Comparison of ENCODE assay signal across 8 mouse cellular contexts in genomic region chrX:36598861-36599344, GRCm38 (mm10). TPM values are rescaled to one million over a fixed set of nuclear protein-coding genes. Genes with fewer than 3 reads are reported as not detected.
DNase-seq lines count a peak whose midpoint lies in the region; ATAC-seq and TF ChIP-seq lines count a peak whose summit lies in the region.

No protein-coding gene starts in this region.

- H3K4me1 ChIP-seq in heart, postnatal 0 days (ENCODE audit: control insufficient read depth, insufficient read depth): no peaks in the 10 kb centered on the region
- no peaks in the 10 kb centered on the region for H3K4me1 ChIP-seq in stomach, postnatal 0 days (replicated peaks; ENCODE audit: control insufficient read depth, insufficient read depth)

- H3K36me3 ChIP-seq in heart, postnatal 0 days (replicated peaks; ENCODE audit: control insufficient read depth, insufficient read depth, low read length): no peaks in the 10 kb centered on the region; the same call in 1 of the 2 replicates
- no peaks in the 10 kb centered on the region for H3K36me3 ChIP-seq in stomach, postnatal 0 days (ENCODE audit: control insufficient read depth, insufficient read depth, low read length)

- H3K4me2 ChIP-seq in heart, postnatal 0 days (ENCODE audit: low read depth, low read length): peak overlapping the region; percentile 68
- H3K4me2 ChIP-seq in stomach, postnatal 0 days (replicated peaks; ENCODE audit: low read depth): peak overlapping the region; percentile 57

- peak overlapping the region; percentile 80 for H3K4me3 ChIP-seq in heart, postnatal 0 days (ENCODE audit: low read depth, low read length)
- peak overlapping the region; percentile 65 for H3K4me3 ChIP-seq in stomach, postnatal 0 days (ENCODE audit: low read depth, low read length)

- TF ChIP-seq CTCF in heart, postnatal 0 days (IDR thresholded peaks at IDR 0.05; ENCODE audit: low read depth): no peak
- no peak for TF ChIP-seq CTCF in stomach, postnatal 0 days (IDR thresholded peaks at IDR 0.05; ENCODE audit: low read depth)

- H3K27ac ChIP-seq in heart, postnatal 0 days (ENCODE audit: low read depth): peak overlapping the region; percentile 87
- peak overlapping the region; percentile 83 for H3K27ac ChIP-seq in stomach, postnatal 0 days (replicated peaks)

- H3K27me3 ChIP-seq in heart, postnatal 0 days (ENCODE audit: control insufficient read depth, insufficient read depth, low read length): no peaks in the 10 kb centered on the region
- no peaks in the 10 kb centered on the region for H3K27me3 ChIP-seq in stomach, postnatal 0 days (ENCODE audit: control insufficient read depth, insufficient read depth, low read length)

- peak overlapping the region; percentile 83 for H3K9ac ChIP-seq in heart, postnatal 0 days (replicated peaks; ENCODE audit: low read depth, low read length)
- peak overlapping the region; percentile 83 for H3K9ac ChIP-seq in stomach, postnatal 0 days (ENCODE audit: low read length)

- ATAC-seq in heart, postnatal 0 days (ENCODE audit: insufficient read depth, low read depth): peak; percentile 27
- ATAC-seq in stomach, postnatal 0 days (ENCODE audit: low FRiP score, low TSS enrichment): peak; percentile 31

- no peak for TF ChIP-seq EP300 in heart, postnatal 0 days (IDR thresholded peaks at IDR 0.05; ENCODE audit: low read depth)
- TF ChIP-seq EP300 in stomach, postnatal 0 days (optimal IDR thresholded peaks at IDR 0.05): no peak

- no peaks in the 10 kb centered on the region for H3K9me3 ChIP-seq in heart, postnatal 0 days (replicated peaks; ENCODE audit: control insufficient read depth, low read length)
- H3K9me3 ChIP-seq in stomach, postnatal 0 days (ENCODE audit: control insufficient read depth, low read length): no peaks in the 10 kb centered on the region

- WGBS in heart, postnatal 0 days: 23% methylated on average over 14 of the region's 14 CpGs
- 26% methylated on average over 14 of the region's 14 CpGs for WGBS in stomach, postnatal 0 days

- intact Hi-C loops in gastrocnemius, postnatal 14 days (cut with DNase I; ENCODE audit: low total_unique reads): no loop called here
- intact Hi-C loops in left cerebral cortex, postnatal 25 days (cut with DNase I): no loop called here

- peak; percentile 3 for DNase-seq in gastrocnemius, postnatal 14 days
- DNase-seq in gastrocnemius, postnatal 25 days: no peak
- peak; percentile 41 for DNase-seq in Muller cell, postnatal 12 days (ENCODE audit: inconsistent ontology term)
- peak; percentile 44 for DNase-seq in embryo, embryonic 10.5 days (ENCODE audit: low spot score)
- no peak for DNase-seq in heart, postnatal 0 days (ENCODE audit: low spot score)
- DNase-seq in left cerebral cortex, postnatal 25 days (ENCODE audit: low spot score in 2 of 2): peak; percentile 26 to 33
- DNase-seq in mesoderm, embryonic 11.5 days (ENCODE audit: low read depth, low spot score): peak; percentile 56
- peak; percentile 37 for DNase-seq in stomach, postnatal 0 days (ENCODE audit: low spot score)

RNA-seq across cellular contexts. Expression of gene Pgrmc1, which starts 0.9 kb away (rescaled TPM):
- 10 to 100 TPM; 17.3 to 19.0 TPM for total RNA-seq in gastrocnemius, postnatal 14 days (2021)
- total RNA-seq in gastrocnemius, postnatal 25 days (2021): 10 to 100 TPM in 1 of 2 experiments, 1 to 10 TPM in 1; 7.2 to 11.7 TPM
- total RNA-seq in heart, postnatal 0 days (2014; rRNA removed; ENCODE audit: low replicate concordance): 50.5 and 82.2 TPM in 2 replicates
- polyA plus RNA-seq in heart, postnatal 0 days (2015; fragmentation: Nextera tagmentation; extraction: Ambion mirVana): 70.5 and 72.6 TPM in 2 replicates
- 100 to 1,000 TPM; 307 to 330 TPM for total RNA-seq in left cerebral cortex, postnatal 25 days (2021)
- 240 and 247 TPM in 2 replicates for polyA plus RNA-seq in stomach, postnatal 0 days (2015; fragmentation: Nextera tagmentation; extraction: Ambion mirVana)

RNA-seq across cellular contexts. Expression of gene Akap17b, which starts 46.3 kb away (rescaled TPM):
- total RNA-seq in gastrocnemius, postnatal 14 days (2021): 1 to 10 TPM; 1.4 to 1.6 TPM
- total RNA-seq in gastrocnemius, postnatal 25 days (2021): 1 to 10 TPM; 1.6 to 1.8 TPM
- 1.3 and 2.7 TPM in 2 replicates for total RNA-seq in heart, postnatal 0 days (2014; rRNA removed; ENCODE audit: low replicate concordance)
- 1.3 TPM in 2 replicates for polyA plus RNA-seq in heart, postnatal 0 days (2015; fragmentation: Nextera tagmentation; extraction: Ambion mirVana)
- total RNA-seq in left cerebral cortex, postnatal 25 days (2021): 10 to 100 TPM; 12.6 to 12.8 TPM
- polyA plus RNA-seq in stomach, postnatal 0 days (2015; fragmentation: Nextera tagmentation; extraction: Ambion mirVana): 0.97 and 1.2 TPM in 2 replicates

Comparison
In these comparisons a context has a peak if more than half of its experiments do, and no peak if none do; other contexts are left out.
1. DNase-seq: peak in gastrocnemius, postnatal 14 days (single experiment), Muller cell, postnatal 12 days (single experiment), embryo, embryonic 10.5 days (single experiment), left cerebral cortex, postnatal 25 days (2 of 2), mesoderm, embryonic 11.5 days (single experiment) and stomach, postnatal 0 days (single experiment); none in gastrocnemius, postnatal 25 days (single experiment) and heart, postnatal 0 days (single experiment).